Mouse (Mus musculus): ENCODE data around the gene Gapdhs. TPM values are rescaled to one million over a fixed set of nuclear protein-coding genes. Genes with fewer than 3 reads are reported as not detected.

Gapdhs gene
- not detected for polyA plus RNA-seq (2015; fragmentation: Illumina TruSeq; extraction: RNeasy Lipid Tissue Mini Kit (QIAGEN cat#74804); ENCODE audit: insufficient read depth, low read depth, low replicate concordance)

DNA sequence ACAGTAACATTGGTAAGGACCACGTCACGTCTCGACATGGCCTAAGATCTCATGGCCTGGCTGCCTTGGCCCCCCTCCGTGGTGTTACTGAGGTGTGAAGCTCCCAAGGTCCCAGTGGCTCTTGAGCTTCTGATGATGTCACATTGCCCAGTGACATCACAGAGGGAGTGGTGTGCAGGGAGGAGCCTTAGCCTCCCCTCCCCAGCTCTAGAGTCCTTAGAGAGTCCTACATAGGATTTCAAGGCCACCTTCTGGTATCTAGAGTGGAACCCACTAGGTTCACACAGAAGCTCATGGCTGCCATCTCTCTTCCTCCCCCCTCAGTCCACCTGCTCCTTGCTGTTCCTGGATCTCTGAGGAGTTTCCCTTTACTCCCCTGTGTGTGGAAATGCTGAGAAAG, at the start of gene Gapdhs:
Gapdhs (minus strand) TSS at position 65 of the 400 bp plus-strand sequence.

DNA sequence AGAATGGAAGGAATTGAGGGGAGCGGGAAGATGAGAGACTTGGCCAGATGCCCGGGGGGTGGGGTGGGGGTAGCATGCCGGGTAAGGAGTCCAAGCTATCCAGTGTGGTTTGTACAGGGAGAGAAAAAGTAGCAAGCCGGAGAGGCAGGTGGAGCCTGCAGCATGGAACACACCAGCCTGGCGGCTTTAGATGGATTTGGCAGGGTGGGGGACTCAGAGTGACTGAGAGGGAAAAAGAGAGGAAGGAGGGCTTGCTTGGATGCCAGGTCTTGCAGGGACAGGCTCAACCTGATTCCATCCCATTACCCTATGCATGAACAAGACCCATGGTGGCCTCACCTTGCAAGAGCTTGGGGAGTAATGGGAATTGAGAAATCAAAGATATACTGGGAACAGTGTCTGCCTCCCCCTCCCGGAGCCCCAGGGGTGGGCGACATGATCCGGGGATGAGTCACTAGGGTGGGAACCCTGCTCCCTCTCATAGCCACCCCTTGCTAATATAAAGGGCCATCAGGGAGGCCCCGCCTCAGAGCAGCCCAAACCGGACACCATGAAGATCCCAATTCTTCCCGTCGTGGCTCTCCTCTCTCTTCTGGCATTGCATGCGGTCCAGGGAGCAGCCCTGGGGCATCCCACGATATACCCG, 44.0 kb upstream of the Gapdhs start, which contains the start of gene Krtdap:
Krtdap (plus strand) TSS at position 520 of the 646 bp plus-strand sequence.

DNA sequence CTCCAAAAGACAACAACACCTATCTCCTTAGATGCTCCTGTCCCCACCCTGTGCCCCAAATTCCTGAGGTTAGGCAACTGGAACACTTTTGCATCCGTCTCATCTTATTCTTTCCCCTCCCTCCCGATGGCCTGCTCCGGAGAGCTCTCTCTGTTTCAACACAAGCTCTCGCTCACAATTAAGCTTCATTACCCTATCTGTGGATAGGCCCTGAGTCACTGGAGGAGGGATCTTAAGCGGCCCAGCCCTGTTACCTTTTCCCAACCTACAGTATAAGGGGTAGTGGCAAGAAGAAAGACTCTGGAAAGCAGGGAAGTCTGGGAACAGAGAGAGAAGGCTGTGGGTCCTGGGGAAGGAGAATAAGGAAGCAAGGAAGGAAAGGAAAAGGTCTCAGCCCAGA, 20.0 kb upstream of the Gapdhs start, which contains the start of gene Dmkn:
Dmkn (plus strand) TSS at position 301 of the 400 bp plus-strand sequence.

DNA sequence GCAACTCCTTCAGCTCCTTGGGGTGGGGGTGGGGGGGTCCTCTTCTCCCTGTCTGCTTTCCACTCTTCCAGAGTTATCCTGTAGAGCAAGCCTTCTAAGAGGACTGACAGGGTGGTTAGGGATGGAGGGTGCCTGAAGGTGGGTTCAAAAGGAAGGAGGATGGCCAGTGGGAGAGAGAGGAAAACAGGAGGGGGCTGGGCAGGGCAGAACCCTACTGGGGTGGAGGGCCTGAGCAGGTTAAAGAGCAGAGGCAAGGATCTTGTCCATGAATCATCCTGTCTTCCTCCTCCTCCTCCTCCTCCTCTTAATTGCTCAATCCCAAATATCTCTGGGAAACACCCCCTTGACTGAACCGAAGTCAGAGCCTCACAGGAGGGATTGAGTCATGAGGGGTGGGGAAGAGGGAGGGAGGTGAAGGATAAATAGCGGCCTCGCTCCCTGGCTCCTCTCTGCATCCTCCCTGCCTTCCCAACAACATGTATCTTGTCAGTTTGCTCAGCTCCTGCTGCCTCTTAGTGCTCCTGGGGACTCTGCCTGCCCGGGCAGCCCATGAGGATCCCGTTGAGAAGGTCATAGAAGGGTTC, 7.7 kb upstream of the Gapdhs start, which contains the start of gene Sbsn:
Sbsn (plus strand) TSS at position 386 of the 584 bp plus-strand sequence.

DNA sequence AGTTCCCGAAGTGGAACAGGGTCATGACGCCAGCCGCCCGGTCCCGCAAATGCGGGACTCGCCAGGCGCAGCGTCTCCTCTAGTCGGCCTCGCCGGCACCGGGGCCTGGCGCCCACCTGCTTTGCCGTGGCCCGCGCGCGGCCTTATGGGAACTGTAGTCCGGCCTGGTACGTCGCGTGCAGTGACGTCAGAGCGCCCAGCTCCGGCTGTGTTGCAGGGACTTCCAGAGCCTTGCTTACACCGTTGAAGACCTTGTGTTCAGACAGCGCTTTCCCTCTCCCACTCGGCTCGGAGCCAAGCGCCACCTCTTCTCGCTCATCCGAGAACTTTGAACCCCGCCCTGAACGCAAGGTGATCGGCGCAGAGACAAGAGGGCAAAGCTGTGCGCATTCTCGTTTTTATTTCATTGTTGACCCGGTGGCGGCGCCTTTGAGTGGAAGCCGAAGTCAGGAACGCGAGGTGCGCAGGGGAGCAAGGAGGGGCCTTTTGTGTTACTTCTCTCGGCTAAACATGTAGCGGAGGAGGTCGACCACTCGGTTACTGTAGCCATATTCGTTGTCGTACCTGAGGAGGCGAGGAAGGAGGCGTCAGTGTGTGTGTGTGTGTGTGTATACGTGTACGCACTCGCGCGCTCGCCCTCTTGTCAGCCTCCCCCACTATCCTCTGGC, 14.0 kb downstream of the Gapdhs start, which contains the start of gene Tmem147:
Tmem147 (minus strand) TSS at position 145 of the 668 bp plus-strand sequence.

DNA sequence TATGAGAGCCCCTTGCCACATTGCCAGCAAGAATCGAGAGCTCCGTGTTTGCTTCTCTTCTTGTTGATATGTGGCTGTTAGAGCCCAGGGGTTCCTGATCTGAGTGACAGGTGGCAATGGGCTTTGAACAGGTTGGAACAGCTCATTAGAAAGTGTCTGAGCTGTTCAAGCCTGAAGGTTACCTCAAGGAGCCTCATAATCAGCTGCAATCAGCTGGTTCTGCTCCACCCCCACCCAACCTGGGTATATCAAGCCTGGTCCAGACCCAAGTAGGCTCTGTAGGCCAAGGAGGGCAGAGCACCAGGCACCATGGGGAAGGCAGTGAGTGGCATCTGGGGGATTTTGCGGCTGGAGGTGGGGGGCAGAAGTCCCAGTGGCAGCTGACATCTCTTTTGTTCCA, 31.5 kb downstream of the Gapdhs start, which contains the start of gene Atp4a:
Atp4a (plus strand) TSS at position 268 of the 400 bp plus-strand sequence.

DNA sequence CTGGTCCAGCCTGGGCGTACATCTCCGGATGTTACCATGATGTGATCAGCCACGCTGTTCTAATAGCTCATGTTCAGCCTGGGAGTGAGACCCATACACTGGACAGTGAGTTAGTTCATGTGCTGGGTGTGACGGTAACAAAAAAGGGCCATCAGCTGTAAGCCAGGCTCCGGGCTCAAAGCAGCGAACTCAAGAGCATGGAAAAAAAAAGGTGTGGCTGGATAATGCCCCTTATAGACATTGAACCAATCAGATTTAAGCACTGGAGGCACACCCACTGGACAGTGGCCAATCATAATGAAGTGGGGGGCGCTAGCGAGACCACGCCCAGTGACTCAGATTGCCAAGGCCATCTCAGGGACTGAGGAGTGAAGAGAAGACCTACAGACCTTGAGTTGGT, 44.9 kb downstream of the Gapdhs start, which contains the start of gene 2200002J24Rik:
2200002J24Rik (plus strand) TSS at position 338 of the 400 bp plus-strand sequence.

Other genes with a start within 250 kb of the Gapdhs start
- 2.0 TPM for gene Arhgap33, start 208.6 kb downstream of the Gapdhs start, polyA plus RNA-seq (2015; fragmentation: Illumina TruSeq; extraction: RNeasy Lipid Tissue Mini Kit (QIAGEN cat#74804); ENCODE audit: insufficient read depth, low read depth, low replicate concordance)
- 4.7 TPM for gene Hspb6, start 191.5 kb downstream of the Gapdhs start, polyA plus RNA-seq (2015; fragmentation: Illumina TruSeq; extraction: RNeasy Lipid Tissue Mini Kit (QIAGEN cat#74804); ENCODE audit: insufficient read depth, low read depth, low replicate concordance)
- gene Proser3, start 191.4 kb downstream of the Gapdhs start, polyA plus RNA-seq (2015; fragmentation: Illumina TruSeq; extraction: RNeasy Lipid Tissue Mini Kit (QIAGEN cat#74804); ENCODE audit: insufficient read depth, low read depth, low replicate concordance), result 3.7 TPM
- 63.0 TPM for gene Lin37, start 183.8 kb downstream of the Gapdhs start, polyA plus RNA-seq (2015; fragmentation: Illumina TruSeq; extraction: RNeasy Lipid Tissue Mini Kit (QIAGEN cat#74804); ENCODE audit: insufficient read depth, low read depth, low replicate concordance)
- gene U2af1l4, start 180.4 kb downstream of the Gapdhs start, polyA plus RNA-seq (2015; fragmentation: Illumina TruSeq; extraction: RNeasy Lipid Tissue Mini Kit (QIAGEN cat#74804); ENCODE audit: insufficient read depth, low read depth, low replicate concordance), result 5.9 TPM
- 6.8 TPM for gene Gm49396, start 180.3 kb downstream of the Gapdhs start, polyA plus RNA-seq (2015; fragmentation: Illumina TruSeq; extraction: RNeasy Lipid Tissue Mini Kit (QIAGEN cat#74804); ENCODE audit: insufficient read depth, low read depth, low replicate concordance)
- 57.9 TPM for gene Psenen, start 180.1 kb downstream of the Gapdhs start, polyA plus RNA-seq (2015; fragmentation: Illumina TruSeq; extraction: RNeasy Lipid Tissue Mini Kit (QIAGEN cat#74804); ENCODE audit: insufficient read depth, low read depth, low replicate concordance)
- 8.7 TPM for gene Igflr1, start 178.3 kb downstream of the Gapdhs start, polyA plus RNA-seq (2015; fragmentation: Illumina TruSeq; extraction: RNeasy Lipid Tissue Mini Kit (QIAGEN cat#74804); ENCODE audit: insufficient read depth, low read depth, low replicate concordance)
- gene Kmt2b, start 155.0 kb downstream of the Gapdhs start, polyA plus RNA-seq (2015; fragmentation: Illumina TruSeq; extraction: RNeasy Lipid Tissue Mini Kit (QIAGEN cat#74804); ENCODE audit: insufficient read depth, low read depth, low replicate concordance), result 13.3 TPM
- gene Zbtb32, start 144.8 kb downstream of the Gapdhs start, polyA plus RNA-seq (2015; fragmentation: Illumina TruSeq; extraction: RNeasy Lipid Tissue Mini Kit (QIAGEN cat#74804); ENCODE audit: insufficient read depth, low read depth, low replicate concordance), result not detected
- not detected for gene Upk1a, start 130.8 kb downstream of the Gapdhs start, polyA plus RNA-seq (2015; fragmentation: Illumina TruSeq; extraction: RNeasy Lipid Tissue Mini Kit (QIAGEN cat#74804); ENCODE audit: insufficient read depth, low read depth, low replicate concordance)
- 125 TPM for gene Cox6b1, start 117.5 kb downstream of the Gapdhs start, polyA plus RNA-seq (2015; fragmentation: Illumina TruSeq; extraction: RNeasy Lipid Tissue Mini Kit (QIAGEN cat#74804); ENCODE audit: insufficient read depth, low read depth, low replicate concordance)
- gene Etv2, start 107.8 kb downstream of the Gapdhs start, polyA plus RNA-seq (2015; fragmentation: Illumina TruSeq; extraction: RNeasy Lipid Tissue Mini Kit (QIAGEN cat#74804); ENCODE audit: insufficient read depth, low read depth, low replicate concordance), result not detected
- 13.4 TPM for gene Rbm42, start 93.4 kb downstream of the Gapdhs start, polyA plus RNA-seq (2015; fragmentation: Illumina TruSeq; extraction: RNeasy Lipid Tissue Mini Kit (QIAGEN cat#74804); ENCODE audit: insufficient read depth, low read depth, low replicate concordance)
- 5.9 TPM for gene Haus5, start 78.7 kb downstream of the Gapdhs start, polyA plus RNA-seq (2015; fragmentation: Illumina TruSeq; extraction: RNeasy Lipid Tissue Mini Kit (QIAGEN cat#74804); ENCODE audit: insufficient read depth, low read depth, low replicate concordance)
- not detected for gene Pmis2, start 72.1 kb downstream of the Gapdhs start, polyA plus RNA-seq (2015; fragmentation: Illumina TruSeq; extraction: RNeasy Lipid Tissue Mini Kit (QIAGEN cat#74804); ENCODE audit: insufficient read depth, low read depth, low replicate concordance)
- not detected for gene 2200002J24Rik, start 44.8 kb downstream of the Gapdhs start, polyA plus RNA-seq (2015; fragmentation: Illumina TruSeq; extraction: RNeasy Lipid Tissue Mini Kit (QIAGEN cat#74804); ENCODE audit: insufficient read depth, low read depth, low replicate concordance)
- 0.65 TPM for gene Atp4a, start 31.5 kb downstream of the Gapdhs start, polyA plus RNA-seq (2015; fragmentation: Illumina TruSeq; extraction: RNeasy Lipid Tissue Mini Kit (QIAGEN cat#74804); ENCODE audit: insufficient read depth, low read depth, low replicate concordance)
- gene Tmem147, start 14.1 kb downstream of the Gapdhs start, polyA plus RNA-seq (2015; fragmentation: Illumina TruSeq; extraction: RNeasy Lipid Tissue Mini Kit (QIAGEN cat#74804); ENCODE audit: insufficient read depth, low read depth, low replicate concordance), result 89.1 TPM
- gene Sbsn, start 7.8 kb upstream of the Gapdhs start, polyA plus RNA-seq (2015; fragmentation: Illumina TruSeq; extraction: RNeasy Lipid Tissue Mini Kit (QIAGEN cat#74804); ENCODE audit: insufficient read depth, low read depth, low replicate concordance), result 11.2 TPM
- 10.9 TPM for gene Dmkn, start 20.1 kb upstream of the Gapdhs start, polyA plus RNA-seq (2015; fragmentation: Illumina TruSeq; extraction: RNeasy Lipid Tissue Mini Kit (QIAGEN cat#74804); ENCODE audit: insufficient read depth, low read depth, low replicate concordance)
- not detected for gene Krtdap, start 44.2 kb upstream of the Gapdhs start, polyA plus RNA-seq (2015; fragmentation: Illumina TruSeq; extraction: RNeasy Lipid Tissue Mini Kit (QIAGEN cat#74804); ENCODE audit: insufficient read depth, low read depth, low replicate concordance)
- 1.1 TPM for gene Ffar2, start 80.1 kb upstream of the Gapdhs start, polyA plus RNA-seq (2015; fragmentation: Illumina TruSeq; extraction: RNeasy Lipid Tissue Mini Kit (QIAGEN cat#74804); ENCODE audit: insufficient read depth, low read depth, low replicate concordance)
- gene Ffar3, start 112.5 kb upstream of the Gapdhs start, polyA plus RNA-seq (2015; fragmentation: Illumina TruSeq; extraction: RNeasy Lipid Tissue Mini Kit (QIAGEN cat#74804); ENCODE audit: insufficient read depth, low read depth, low replicate concordance), result 1.0 TPM
- gene Ffar1, start 117.9 kb upstream of the Gapdhs start, polyA plus RNA-seq (2015; fragmentation: Illumina TruSeq; extraction: RNeasy Lipid Tissue Mini Kit (QIAGEN cat#74804); ENCODE audit: insufficient read depth, low read depth, low replicate concordance), result 2.4 TPM
- 0.94 TPM for gene Cd22, start 136.7 kb upstream of the Gapdhs start, polyA plus RNA-seq (2015; fragmentation: Illumina TruSeq; extraction: RNeasy Lipid Tissue Mini Kit (QIAGEN cat#74804); ENCODE audit: insufficient read depth, low read depth, low replicate concordance)
- gene Mag, start 171.2 kb upstream of the Gapdhs start, polyA plus RNA-seq (2015; fragmentation: Illumina TruSeq; extraction: RNeasy Lipid Tissue Mini Kit (QIAGEN cat#74804); ENCODE audit: insufficient read depth, low read depth, low replicate concordance), result not detected
- 330 TPM for gene Hamp2, start 181.0 kb upstream of the Gapdhs start, polyA plus RNA-seq (2015; fragmentation: Illumina TruSeq; extraction: RNeasy Lipid Tissue Mini Kit (QIAGEN cat#74804); ENCODE audit: insufficient read depth, low read depth, low replicate concordance)
- gene Hamp, start 200.4 kb upstream of the Gapdhs start, polyA plus RNA-seq (2015; fragmentation: Illumina TruSeq; extraction: RNeasy Lipid Tissue Mini Kit (QIAGEN cat#74804); ENCODE audit: insufficient read depth, low read depth, low replicate concordance), result not detected
- 32.1 TPM for gene Usf2, start 213.1 kb upstream of the Gapdhs start, polyA plus RNA-seq (2015; fragmentation: Illumina TruSeq; extraction: RNeasy Lipid Tissue Mini Kit (QIAGEN cat#74804); ENCODE audit: insufficient read depth, low read depth, low replicate concordance)
- gene Lsr, start 229.8 kb upstream of the Gapdhs start, polyA plus RNA-seq (2015; fragmentation: Illumina TruSeq; extraction: RNeasy Lipid Tissue Mini Kit (QIAGEN cat#74804); ENCODE audit: insufficient read depth, low read depth, low replicate concordance), result 15.2 TPM
- gene Fam187b, start 230.1 kb upstream of the Gapdhs start, polyA plus RNA-seq (2015; fragmentation: Illumina TruSeq; extraction: RNeasy Lipid Tissue Mini Kit (QIAGEN cat#74804); ENCODE audit: insufficient read depth, low read depth, low replicate concordance), result 3.6 TPM

Measured in pancreas, adult 10 weeks (tissue).